Mouse (Mus musculus): Measurements from ENCODE around the gene Atp6v0b. TPM values are rescaled to one million over a fixed set of nuclear protein-coding genes. Genes with fewer than 3 reads are reported as not detected.

Atp6v0b gene
- polyA plus RNA-seq, 1 experiment: 232 TPM

GRCm38 (mm10) chr4:117924916-117925315, 37.8 kb upstream of the Atp6v0b start:
- H3K27ac ChIP-seq (ENCODE audit: control insufficient read depth, insufficient read depth, low read depth, low read length): no peak overlapping the region
- TF ChIP-seq POLR2A (IDR thresholded peaks at IDR 0.05; ENCODE audit: control insufficient read depth, low read depth, low read length) (no peak), CTCF (IDR thresholded peaks at IDR 0.05; ENCODE audit: control insufficient read depth, insufficient read depth, insufficient replicate concordance, low read depth, low read length) (no peak)
- no peaks in the 10 kb centered on the region for H3K36me3 ChIP-seq (ENCODE audit: control insufficient read depth, insufficient read depth, low read length)
- H3K4me3 ChIP-seq (ENCODE audit: control insufficient read depth, low read depth, low read length): no peak overlapping the region
- H3K27me3 ChIP-seq (ENCODE audit: control insufficient read depth, insufficient read depth, low read length): no peaks in the 10 kb centered on the region
- peaks cover 26% of the 10 kb centered on the region for H3K4me1 ChIP-seq (ENCODE audit: control insufficient read depth, insufficient read depth, low read length)

- H3K36me3 ChIP-seq (ENCODE audit: control insufficient read depth, insufficient read depth, low read length): no peaks in the 10 kb centered on the region
- H3K4me3 ChIP-seq (ENCODE audit: control insufficient read depth, low read depth, low read length): no peak overlapping the region
- TF ChIP-seq CTCF (IDR thresholded peaks at IDR 0.05; ENCODE audit: control insufficient read depth, insufficient read depth, insufficient replicate concordance, low read depth, low read length): no peak
- TF ChIP-seq POLR2A (IDR thresholded peaks at IDR 0.05; ENCODE audit: control insufficient read depth, low read depth, low read length): no peak
- H3K27ac ChIP-seq (ENCODE audit: control insufficient read depth, insufficient read depth, low read depth, low read length): no peak overlapping the region
- H3K4me1 ChIP-seq (ENCODE audit: control insufficient read depth, insufficient read depth, low read length): peaks cover 15% of the 10 kb centered on the region
- H3K27me3 ChIP-seq (ENCODE audit: control insufficient read depth, insufficient read depth, low read length): no peaks in the 10 kb centered on the region
Measured at GRCm38 (mm10) chr4:117923450-117923849, 36.3 kb upstream of the Atp6v0b start.

- H3K27ac ChIP-seq (ENCODE audit: control insufficient read depth, insufficient read depth, low read depth, low read length): no peak overlapping the region
- TF ChIP-seq POLR2A (IDR thresholded peaks at IDR 0.05; ENCODE audit: control insufficient read depth, low read depth, low read length) (no peak), CTCF (IDR thresholded peaks at IDR 0.05; ENCODE audit: control insufficient read depth, insufficient read depth, insufficient replicate concordance, low read depth, low read length) (no peak)
- H3K4me1 ChIP-seq (ENCODE audit: control insufficient read depth, insufficient read depth, low read length): peaks cover 2% of the 10 kb centered on the region
- no peak overlapping the region for H3K4me3 ChIP-seq (ENCODE audit: control insufficient read depth, low read depth, low read length)
- no peaks in the 10 kb centered on the region for H3K27me3 ChIP-seq (ENCODE audit: control insufficient read depth, insufficient read depth, low read length)
- no peaks in the 10 kb centered on the region for H3K36me3 ChIP-seq (ENCODE audit: control insufficient read depth, insufficient read depth, low read length)
Measured at GRCm38 (mm10) chr4:117921358-117921757, 34.2 kb upstream of the Atp6v0b start.

- Histone ChIP-seq H3K27me3 (ENCODE audit: control insufficient read depth, insufficient read depth, low read length) (no peaks in the 10 kb centered on the region), H3K4me1 (ENCODE audit: control insufficient read depth, insufficient read depth, low read length) (peaks cover 9% of the 10 kb centered on the region), H3K27ac (ENCODE audit: control insufficient read depth, insufficient read depth, low read depth, low read length) (no peak overlapping the region), H3K36me3 (ENCODE audit: control insufficient read depth, insufficient read depth, low read length) (no peaks in the 10 kb centered on the region), H3K4me3 (ENCODE audit: control insufficient read depth, low read depth, low read length) (no peak overlapping the region)
- no peak for TF ChIP-seq POLR2A (IDR thresholded peaks at IDR 0.05; ENCODE audit: control insufficient read depth, low read depth, low read length)
- no peak for TF ChIP-seq CTCF (IDR thresholded peaks at IDR 0.05; ENCODE audit: control insufficient read depth, insufficient read depth, insufficient replicate concordance, low read depth, low read length)
Measured at GRCm38 (mm10) chr4:117918762-117919161, 31.6 kb upstream of the Atp6v0b start.

- TF ChIP-seq POLR2A (IDR thresholded peaks at IDR 0.05; ENCODE audit: control insufficient read depth, low read depth, low read length) (no peak), CTCF (IDR thresholded peaks at IDR 0.05; ENCODE audit: control insufficient read depth, insufficient read depth, insufficient replicate concordance, low read depth, low read length) (no peak)
- Histone ChIP-seq H3K27ac (ENCODE audit: control insufficient read depth, insufficient read depth, low read depth, low read length) (no peak overlapping the region), H3K36me3 (ENCODE audit: control insufficient read depth, insufficient read depth, low read length) (no peaks in the 10 kb centered on the region), H3K4me1 (ENCODE audit: control insufficient read depth, insufficient read depth, low read length) (peaks cover 9% of the 10 kb centered on the region), H3K4me3 (ENCODE audit: control insufficient read depth, low read depth, low read length) (no peak overlapping the region), H3K27me3 (ENCODE audit: control insufficient read depth, insufficient read depth, low read length) (no peaks in the 10 kb centered on the region)
Measured at GRCm38 (mm10) chr4:117918261-117918660, 31.1 kb upstream of the Atp6v0b start.

GRCm38 (mm10) chr4:117917847-117918246, 30.7 kb upstream of the Atp6v0b start:
- no peak overlapping the region for H3K27ac ChIP-seq (ENCODE audit: control insufficient read depth, insufficient read depth, low read depth, low read length)
- H3K4me3 ChIP-seq (ENCODE audit: control insufficient read depth, low read depth, low read length): no peak overlapping the region
- no peaks in the 10 kb centered on the region for H3K27me3 ChIP-seq (ENCODE audit: control insufficient read depth, insufficient read depth, low read length)
- peaks cover 9% of the 10 kb centered on the region for H3K4me1 ChIP-seq (ENCODE audit: control insufficient read depth, insufficient read depth, low read length)
- no peaks in the 10 kb centered on the region for H3K36me3 ChIP-seq (ENCODE audit: control insufficient read depth, insufficient read depth, low read length)
- TF ChIP-seq CTCF (IDR thresholded peaks at IDR 0.05; ENCODE audit: control insufficient read depth, insufficient read depth, insufficient replicate concordance, low read depth, low read length) (no peak), POLR2A (IDR thresholded peaks at IDR 0.05; ENCODE audit: control insufficient read depth, low read depth, low read length) (no peak)

- Histone ChIP-seq H3K4me3 (ENCODE audit: control insufficient read depth, low read depth, low read length) (no peak overlapping the region), H3K27ac (ENCODE audit: control insufficient read depth, insufficient read depth, low read depth, low read length) (no peak overlapping the region), H3K27me3 (ENCODE audit: control insufficient read depth, insufficient read depth, low read length) (no peaks in the 10 kb centered on the region), H3K36me3 (ENCODE audit: control insufficient read depth, insufficient read depth, low read length) (no peaks in the 10 kb centered on the region), H3K4me1 (ENCODE audit: control insufficient read depth, insufficient read depth, low read length) (peaks cover 9% of the 10 kb centered on the region)
- TF ChIP-seq CTCF (IDR thresholded peaks at IDR 0.05; ENCODE audit: control insufficient read depth, insufficient read depth, insufficient replicate concordance, low read depth, low read length) (no peak), POLR2A (IDR thresholded peaks at IDR 0.05; ENCODE audit: control insufficient read depth, low read depth, low read length) (no peak)
Measured at GRCm38 (mm10) chr4:117917402-117917801, 30.3 kb upstream of the Atp6v0b start.

- Histone ChIP-seq H3K27ac (ENCODE audit: control insufficient read depth, insufficient read depth, low read depth, low read length) (no peak overlapping the region), H3K27me3 (ENCODE audit: control insufficient read depth, insufficient read depth, low read length) (no peaks in the 10 kb centered on the region), H3K4me3 (ENCODE audit: control insufficient read depth, low read depth, low read length) (no peak overlapping the region), H3K4me1 (ENCODE audit: control insufficient read depth, insufficient read depth, low read length) (peaks cover 9% of the 10 kb centered on the region), H3K36me3 (ENCODE audit: control insufficient read depth, insufficient read depth, low read length) (no peaks in the 10 kb centered on the region)
- TF ChIP-seq POLR2A (IDR thresholded peaks at IDR 0.05; ENCODE audit: control insufficient read depth, low read depth, low read length): no peak
- TF ChIP-seq CTCF (IDR thresholded peaks at IDR 0.05; ENCODE audit: control insufficient read depth, insufficient read depth, insufficient replicate concordance, low read depth, low read length): no peak
Measured at GRCm38 (mm10) chr4:117916386-117916785, 29.3 kb upstream of the Atp6v0b start.
